Mouse (Mus musculus) small intestine, adult 10 weeks (tissue): ENCODE results near the gene Fam71f2. TPM values are rescaled to one million over a fixed set of nuclear protein-coding genes. Genes with fewer than 3 reads are reported as not detected.

Experiments
- polyA plus RNA-seq: library from polyadenylated mRNA; stranded (reverse); fragments of 350-450 nt; fragmentation: Illumina TruSeq; extraction: RNeasy Lipid Tissue Mini Kit (QIAGEN cat#74804); gene quantifications from one replicate; pipeline ENCODE4 v1.2.3, GENCODE M21; 2014; ENCODE audit warnings: low replicate concordance

Fam71f2 gene
- polyA plus RNA-seq = not detected

GRCm38 (mm10) chr6:29279293-29279692, at the start of gene Fam71f2:
Fam71f2 (plus strand) TSS chr6:29279593.

GRCm38 (mm10) chr6:29272312-29273072, 6.9 kb upstream of the Fam71f2 start, which contains the start of gene Hilpda:
Hilpda (plus strand) TSS chr6:29272488.

GRCm38 (mm10) chr6:29318879-29319278, 39.5 kb downstream of the Fam71f2 start, which contains the start of gene Fam71f1:
Fam71f1 (plus strand) TSS chr6:29319140.

Other genes with a start within 250 kb of the Fam71f2 start
- gene Lep, start 219.4 kb upstream of the Fam71f2 start, polyA plus RNA-seq = 0.82 TPM
- gene Rbm28, start 114.6 kb upstream of the Fam71f2 start, polyA plus RNA-seq = 27.5 TPM
- gene Prrt4, start 100.0 kb upstream of the Fam71f2 start, polyA plus RNA-seq = not detected
- 0.78 TPM for gene Impdh1, start 63.2 kb upstream of the Fam71f2 start, polyA plus RNA-seq
- 4.0 TPM for gene Hilpda, start 7.1 kb upstream of the Fam71f2 start, polyA plus RNA-seq
- gene Fam71f1, start 39.5 kb downstream of the Fam71f2 start, polyA plus RNA-seq = not detected
- 238 TPM for gene Calu, start 68.5 kb downstream of the Fam71f2 start, polyA plus RNA-seq
- gene Opn1sw, start 108.9 kb downstream of the Fam71f2 start, polyA plus RNA-seq = not detected
- 0.11 TPM for gene Ccdc136, start 116.7 kb downstream of the Fam71f2 start, polyA plus RNA-seq
- gene Flnc, start 153.7 kb downstream of the Fam71f2 start, polyA plus RNA-seq = not detected
- 14.5 TPM for gene Atp6v1f, start 188.1 kb downstream of the Fam71f2 start, polyA plus RNA-seq
- not detected for gene Atp6v1fnb, start 191.8 kb downstream of the Fam71f2 start, polyA plus RNA-seq
- not detected for gene Kcp, start 228.4 kb downstream of the Fam71f2 start, polyA plus RNA-seq
- gene Irf5, start 247.0 kb downstream of the Fam71f2 start, polyA plus RNA-seq = 1.0 TPM